Mouse (Mus musculus) intestine, postnatal 0 days (tissue): Measurements from ENCODE around the gene Btbd16. TPM values are rescaled to one million over a fixed set of nuclear protein-coding genes. Genes with fewer than 3 reads are reported as not detected.

Source experiments
- ATAC-seq: fragments of 200-750 bp; cut with Nextera tagmentation; 2 replicates; pipeline ENCODE4 v1.8.0; 2017; ENCODE audit warnings: mild to moderate bottlenecking, moderate TSS enrichment, moderate library complexity
- H3K27ac ChIP-seq: fragments of 300-500 bp; sonication (generic); 2 replicates; pipeline ENCODE4 v1.5.1; 2014; ENCODE audit warnings: mild to moderate bottlenecking, low read depth, low read length, moderate library complexity
- H3K27me3 ChIP-seq: fragments of 300-500 bp; sonication (generic); replicated peaks from 2 replicates; pipeline ENCODE4 v1.6.1; 2014; ENCODE audit warnings: low read length, mixed read lengths; ENCODE audit not compliant: control insufficient read depth, insufficient read depth
- H3K36me3 ChIP-seq: fragments of 300-500 bp; sonication (generic); 2 replicates; pipeline ENCODE4 v1.6.1; 2014; ENCODE audit warnings: mild to moderate bottlenecking, moderate library complexity; ENCODE audit not compliant: control insufficient read depth, insufficient read depth
- H3K4me1 ChIP-seq: fragments of 300-500 bp; sonication (generic); replicated peaks from 2 replicates; pipeline ENCODE4 v1.6.1; 2014; ENCODE audit warnings: antibody characterized with exemption, low read length, mixed read lengths; ENCODE audit not compliant: control insufficient read depth, insufficient read depth
- H3K4me2 ChIP-seq: fragments of 300-500 bp; sonication (generic); replicated peaks from 2 replicates; pipeline ENCODE4 v1.6.1; 2014; ENCODE audit warnings: low read depth, mild to moderate bottlenecking, moderate library complexity
- H3K4me3 ChIP-seq: fragments of 300-500 bp; sonication (generic); 2 replicates; pipeline ENCODE4 v1.5.1; 2014; ENCODE audit warnings: low read depth, low read length
- H3K9ac ChIP-seq: fragments of 300-500 bp; sonication (generic); 2 replicates; pipeline ENCODE4 v1.6.1; 2014; ENCODE audit warnings: mild to moderate bottlenecking, low read depth, low read length
- H3K9me3 ChIP-seq: fragments of 300-500 bp; sonication (generic); 2 replicates; pipeline ENCODE4 v1.6.1; 2016; ENCODE audit warnings: mixed run types; ENCODE audit not compliant: control insufficient read depth
- CTCF ChIP-seq: sonication (generic); IDR thresholded peaks from 2 replicates; pipeline ENCODE4 v1.5.1; 2016; ENCODE audit warnings: low read depth, mild to moderate bottlenecking, control low read depth, antibody characterized with exemption, moderate library complexity
- WGBS: fragments of 180-500 bp; shearing (Covaris S2); extraction: QIAGEN DNeasy Blood & Tissue Kit; methylation state at CpG from one replicate; pipeline ENCODE4 v1.1.7; 2014; 5-methylcytosine and 5-hydroxymethylcytosine counted together
- polyA plus RNA-seq: library from polyadenylated mRNA; unstranded; fragments of >200 nt; fragmentation: Nextera tagmentation; extraction: Ambion mirVana; gene quantifications from 2 replicates; pipeline ENCODE4 v1.2.1, GENCODE M21; 2015

The Btbd16 gene
- polyA plus RNA-seq, 1 experiment from 2014 or later = not detected

- ATAC-seq = no peak
- 71% methylated on average over 8 of the region's 8 CpGs for WGBS
- H3K4me3 ChIP-seq = no peak overlapping the region
These were observed 22.9 kb downstream of the Btbd16 start for GRCm38 (mm10) chr7:130796786-130797185.

DNA sequence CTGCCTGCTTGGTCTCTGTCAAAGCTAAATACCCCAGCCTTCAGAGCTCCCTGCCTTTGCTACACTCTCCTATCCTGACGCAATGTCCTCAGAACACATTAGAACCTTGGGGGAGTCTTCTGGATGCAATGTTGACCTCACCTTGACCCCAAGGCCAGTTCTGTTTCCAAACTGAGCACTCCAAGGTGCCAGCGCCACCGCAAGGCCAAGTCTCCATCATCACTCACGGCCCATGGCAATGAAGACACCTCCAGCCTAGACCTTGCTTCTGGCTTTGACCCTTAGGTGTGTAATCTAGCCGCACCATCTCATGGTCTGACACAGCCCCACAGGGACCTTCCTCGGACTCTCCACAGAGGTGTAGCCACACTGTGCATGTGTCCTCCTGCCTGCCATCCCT is 23.7 kb downstream of the Btbd16 start:
- no peaks in the 10 kb centered on the region for H3K9me3 ChIP-seq
- no peak overlapping the region for H3K27ac ChIP-seq
- no peak for TF ChIP-seq CTCF
- 0 out of 2 replicates have a peak, but pooled peaks cover 2% of the 10 kb centered on the region for H3K27me3 ChIP-seq
- no peak overlapping the region for H3K4me2 ChIP-seq
- H3K9ac ChIP-seq = no peak overlapping the region
- H3K36me3 ChIP-seq = no peaks in the 10 kb centered on the region
- ATAC-seq = no peak
- H3K4me3 ChIP-seq = no peak overlapping the region
- WGBS = 94% methylated on average over 6 of the region's 6 CpGs
- 0 out of 2 replicates have a peak, but pooled peaks cover 4% of the 10 kb centered on the region for H3K4me1 ChIP-seq

More at GRCm38 (mm10) chr7:130796786-130797185, 22.9 kb downstream of the Btbd16 start:
- Histone ChIP-seq H3K9ac (no peak overlapping the region), H3K27ac (no peak overlapping the region), H3K4me2 (no peak overlapping the region), H3K9me3 (no peaks in the 10 kb centered on the region), H3K27me3 (0 out of 2 replicates have a peak, but pooled peaks cover 2% of the 10 kb centered on the region), H3K4me1 (0 out of 2 replicates have a peak, but pooled peaks cover 4% of the 10 kb centered on the region), H3K36me3 (no peaks in the 10 kb centered on the region)
- TF ChIP-seq CTCF = peak; percentile 51

DNA sequence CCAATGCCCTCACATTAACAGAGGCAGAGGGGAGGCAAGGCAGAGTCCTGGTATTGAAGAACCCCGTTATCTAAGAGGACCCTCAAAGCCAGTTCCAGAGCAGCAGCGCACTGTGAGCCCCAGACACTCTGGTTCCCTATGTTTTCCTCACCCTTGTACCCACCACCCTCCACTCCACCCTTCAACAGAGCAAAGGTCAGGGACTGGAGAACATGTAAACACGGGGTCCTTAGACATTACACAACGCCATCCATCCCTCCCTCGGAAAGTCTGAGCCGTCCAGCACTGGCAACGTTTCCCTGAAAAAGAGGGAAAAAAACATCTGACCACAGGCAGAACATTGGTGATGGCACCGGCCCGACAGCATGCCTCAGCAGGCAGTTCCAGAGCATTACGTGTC is 25.5 kb downstream of the Btbd16 start:
- TF ChIP-seq CTCF = no peak
- 64% methylated on average over 10 of the region's 10 CpGs for WGBS
- Histone ChIP-seq H3K4me1 (0 out of 2 replicates have a peak, but pooled peaks cover 4% of the 10 kb centered on the region), H3K36me3 (no peaks in the 10 kb centered on the region), H3K9me3 (no peaks in the 10 kb centered on the region), H3K4me3 (no peak overlapping the region), H3K9ac (no peak overlapping the region), H3K27me3 (0 out of 2 replicates have a peak, but pooled peaks cover 2% of the 10 kb centered on the region), H3K4me2 (no peak overlapping the region), H3K27ac (no peak overlapping the region)
- ATAC-seq = no peak

GRCm38 (mm10) chr7:130800681-130801080 is 26.8 kb downstream of the Btbd16 start:
- 0 out of 2 replicates have a peak, but pooled peaks cover 4% of the 10 kb centered on the region for H3K4me1 ChIP-seq
- no peak overlapping the region for H3K4me2 ChIP-seq
- H3K9me3 ChIP-seq = no peaks in the 10 kb centered on the region
- H3K9ac ChIP-seq = no peak overlapping the region
- WGBS = 37% methylated on average over 4 of the region's 4 CpGs
- no peaks in the 10 kb centered on the region for H3K36me3 ChIP-seq
- no peak overlapping the region for H3K27ac ChIP-seq
- no peak for ATAC-seq
- TF ChIP-seq CTCF = no peak
- no peak overlapping the region for H3K4me3 ChIP-seq
- 0 out of 2 replicates have a peak, but pooled peaks cover under 1% of the 10 kb centered on the region for H3K27me3 ChIP-seq

DNA sequence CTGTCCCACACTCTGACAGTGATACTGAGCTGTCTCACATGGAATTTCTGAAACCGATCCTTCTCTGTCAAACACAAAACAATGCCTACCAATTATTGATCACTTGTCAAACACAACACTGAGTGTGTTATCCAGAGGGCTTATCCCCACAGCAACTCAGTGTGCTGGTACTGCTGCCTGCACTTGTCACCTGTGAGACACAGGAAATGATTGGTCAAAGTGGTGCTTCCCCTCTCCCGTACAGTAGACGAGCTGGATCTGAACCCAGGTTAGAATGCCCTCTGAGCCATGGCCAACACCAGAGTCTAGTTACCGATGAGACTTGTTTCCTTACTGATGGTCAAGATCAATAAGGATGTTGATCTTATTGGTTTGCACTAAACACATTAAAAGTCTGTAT is 27.9 kb downstream of the Btbd16 start:
- Histone ChIP-seq H3K9me3 (no peaks in the 10 kb centered on the region), H3K27ac (no peak overlapping the region), H3K9ac (no peak overlapping the region), H3K27me3 (no peaks in the 10 kb centered on the region), H3K4me3 (no peak overlapping the region), H3K4me2 (no peak overlapping the region), H3K36me3 (no peaks in the 10 kb centered on the region), H3K4me1 (0 out of 2 replicates have a peak, but pooled peaks cover 4% of the 10 kb centered on the region)
- 85% methylated on average over 4 of the region's 4 CpGs for WGBS
- no peak for ATAC-seq
- TF ChIP-seq CTCF = no peak

GRCm38 (mm10) chr7:130803251-130803825 is 29.5 kb downstream of the Btbd16 start:
- Histone ChIP-seq H3K4me2 (no peak overlapping the region), H3K4me1 (0 out of 2 replicates have a peak, but pooled peaks cover 4% of the 10 kb centered on the region), H3K27me3 (no peaks in the 10 kb centered on the region), H3K36me3 (no peaks in the 10 kb centered on the region), H3K9ac (no peak overlapping the region), H3K27ac (no peak overlapping the region), H3K9me3 (no peaks in the 10 kb centered on the region), H3K4me3 (no peak overlapping the region)
- no peak for TF ChIP-seq CTCF
- WGBS = 90% methylated on average over 8 of the region's 8 CpGs
- ATAC-seq = no peak
